Mouse (Mus musculus): ENCODE results near the gene St8sia1. TPM values are rescaled to one million over a fixed set of nuclear protein-coding genes. Genes with fewer than 3 reads are reported as not detected.

The St8sia1 gene
- polyA plus RNA-seq, 2 experiments, result 0.93 to 1.3 TPM

- no peak overlapping the region for H3K9ac ChIP-seq (ENCODE audit: low read depth, low read length, severe bottlenecking)
- H3K27me3 ChIP-seq (ENCODE audit: control insufficient read depth, insufficient read depth, low read length), result no peaks in the 10 kb centered on the region
- no peak overlapping the region for H3K4me3 ChIP-seq (replicated peaks; ENCODE audit: low read length)
- H3K4me1 ChIP-seq (ENCODE audit: control insufficient read depth, insufficient read depth, low read length), result no peaks in the 10 kb centered on the region
- 83% methylated on average over 11 of the region's 11 CpGs for WGBS
- ATAC-seq (ENCODE audit: low FRiP score, low read depth) (no peak), DNase-seq (ENCODE audit: low spot score) (no peak)
- TF ChIP-seq POLR2A (IDR thresholded peaks at IDR 0.05; ENCODE audit: borderline replicate concordance, extremely low read depth, insufficient read depth, insufficient read length), result no peak
- no peaks in the 10 kb centered on the region for H3K36me3 ChIP-seq (ENCODE audit: control insufficient read depth, insufficient read depth, low read length)
- no peaks in the 10 kb centered on the region for H3K9me3 ChIP-seq (ENCODE audit: control insufficient read depth, low read length)
- no peak overlapping the region for H3K27ac ChIP-seq (replicated peaks; ENCODE audit: low read depth, low read length)
- no peak overlapping the region for H3K4me2 ChIP-seq (replicated peaks; ENCODE audit: low read depth, low read length, severe bottlenecking)
These were observed 47.8 kb downstream of the St8sia1 start for GRCm38 (mm10) chr6:142916271-142916941.

- 54% methylated on average over 5 of the region's 5 CpGs for WGBS
- DNase-seq (ENCODE audit: low spot score) (no peak), ATAC-seq (ENCODE audit: low FRiP score, low read depth) (no peak)
These were observed 48.8 kb downstream of the St8sia1 start for GRCm38 (mm10) chr6:142915464-142915863.

GRCm38 (mm10) chr6:142914676-142915075, 49.6 kb downstream of the St8sia1 start:
- DNase-seq (ENCODE audit: low spot score) (no peak), ATAC-seq (ENCODE audit: low FRiP score, low read depth) (no peak)
- no peak overlapping the region for H3K27ac ChIP-seq (replicated peaks; ENCODE audit: low read depth, low read length)
- TF ChIP-seq POLR2A (IDR thresholded peaks at IDR 0.05; ENCODE audit: borderline replicate concordance, extremely low read depth, insufficient read depth, insufficient read length), result no peak
- no peak overlapping the region for H3K9ac ChIP-seq (ENCODE audit: low read depth, low read length, severe bottlenecking)
- WGBS, result 88% methylated on average over 10 of the region's 10 CpGs
- H3K9me3 ChIP-seq (ENCODE audit: control insufficient read depth, low read length), result no peaks in the 10 kb centered on the region
- no peaks in the 10 kb centered on the region for H3K36me3 ChIP-seq (ENCODE audit: control insufficient read depth, insufficient read depth, low read length)
- H3K4me1 ChIP-seq (ENCODE audit: control insufficient read depth, insufficient read depth, low read length), result no peaks in the 10 kb centered on the region
- no peak overlapping the region for H3K4me2 ChIP-seq (replicated peaks; ENCODE audit: low read depth, low read length, severe bottlenecking)
- no peaks in the 10 kb centered on the region for H3K27me3 ChIP-seq (ENCODE audit: control insufficient read depth, insufficient read depth, low read length)
- H3K4me3 ChIP-seq (replicated peaks; ENCODE audit: low read length), result no peak overlapping the region

More at GRCm38 (mm10) chr6:142915464-142915863, 48.8 kb downstream of the St8sia1 start:
- H3K4me2 ChIP-seq (replicated peaks; ENCODE audit: low read depth, low read length, severe bottlenecking), result no peak overlapping the region
- H3K9ac ChIP-seq (ENCODE audit: low read depth, low read length, severe bottlenecking), result no peak overlapping the region
- H3K36me3 ChIP-seq (ENCODE audit: control insufficient read depth, insufficient read depth, low read length), result no peaks in the 10 kb centered on the region
- H3K4me1 ChIP-seq (ENCODE audit: control insufficient read depth, insufficient read depth, low read length), result no peaks in the 10 kb centered on the region
- H3K27ac ChIP-seq (replicated peaks; ENCODE audit: low read depth, low read length), result no peak overlapping the region
- H3K27me3 ChIP-seq (ENCODE audit: control insufficient read depth, insufficient read depth, low read length), result no peaks in the 10 kb centered on the region
- H3K9me3 ChIP-seq (ENCODE audit: control insufficient read depth, low read length), result no peaks in the 10 kb centered on the region
- no peak for TF ChIP-seq POLR2A (IDR thresholded peaks at IDR 0.05; ENCODE audit: borderline replicate concordance, extremely low read depth, insufficient read depth, insufficient read length)
- no peak overlapping the region for H3K4me3 ChIP-seq (replicated peaks; ENCODE audit: low read length)

GRCm38 (mm10) chr6:142911263-142911662, 53.0 kb downstream of the St8sia1 start:
- Histone ChIP-seq H3K27ac (replicated peaks; ENCODE audit: low read depth, low read length) (no peak overlapping the region), H3K4me3 (replicated peaks; ENCODE audit: low read length) (no peak overlapping the region), H3K9me3 (ENCODE audit: control insufficient read depth, low read length) (no peaks in the 10 kb centered on the region), H3K27me3 (ENCODE audit: control insufficient read depth, insufficient read depth, low read length) (no peaks in the 10 kb centered on the region), H3K4me2 (replicated peaks; ENCODE audit: low read depth, low read length, severe bottlenecking) (no peak overlapping the region), H3K36me3 (ENCODE audit: control insufficient read depth, insufficient read depth, low read length) (no peaks in the 10 kb centered on the region), H3K9ac (ENCODE audit: low read depth, low read length, severe bottlenecking) (no peak overlapping the region), H3K4me1 (ENCODE audit: control insufficient read depth, insufficient read depth, low read length) (no peaks in the 10 kb centered on the region)
- TF ChIP-seq POLR2A (IDR thresholded peaks at IDR 0.05; ENCODE audit: borderline replicate concordance, extremely low read depth, insufficient read depth, insufficient read length), result no peak
- DNase-seq (ENCODE audit: low spot score) (no peak), ATAC-seq (ENCODE audit: low FRiP score, low read depth) (no peak)
- 98% methylated on average over 3 of the region's 3 CpGs for WGBS

GRCm38 (mm10) chr6:142910721-142911120, 53.5 kb downstream of the St8sia1 start:
- no peaks in the 10 kb centered on the region for H3K4me1 ChIP-seq (ENCODE audit: control insufficient read depth, insufficient read depth, low read length)
- 94% methylated on average over 7 of the region's 7 CpGs for WGBS
- ATAC-seq (ENCODE audit: low FRiP score, low read depth) (no peak), DNase-seq (ENCODE audit: low spot score) (no peak)
- H3K27ac ChIP-seq (replicated peaks; ENCODE audit: low read depth, low read length), result no peak overlapping the region
- H3K4me2 ChIP-seq (replicated peaks; ENCODE audit: low read depth, low read length, severe bottlenecking), result no peak overlapping the region
- no peaks in the 10 kb centered on the region for H3K9me3 ChIP-seq (ENCODE audit: control insufficient read depth, low read length)
- TF ChIP-seq POLR2A (IDR thresholded peaks at IDR 0.05; ENCODE audit: borderline replicate concordance, extremely low read depth, insufficient read depth, insufficient read length), result no peak
- H3K4me3 ChIP-seq (replicated peaks; ENCODE audit: low read length), result no peak overlapping the region
- H3K27me3 ChIP-seq (ENCODE audit: control insufficient read depth, insufficient read depth, low read length), result no peaks in the 10 kb centered on the region
- H3K36me3 ChIP-seq (ENCODE audit: control insufficient read depth, insufficient read depth, low read length), result no peaks in the 10 kb centered on the region
- H3K9ac ChIP-seq (ENCODE audit: low read depth, low read length, severe bottlenecking), result no peak overlapping the region
